Mouse (Mus musculus): ENCODE data around the gene Fam129c. TPM values are rescaled to one million over a fixed set of nuclear protein-coding genes. Genes with fewer than 3 reads are reported as not detected.

Gene Fam129c
- polyA plus RNA-seq, 1 experiment from 2014 or later: 1.5 TPM

- 40% methylated on average over 8 of the region's 8 CpGs for WGBS
- peaks cover 32% of the 10 kb centered on the region for H3K27me3 ChIP-seq (ENCODE audit: control insufficient read depth, insufficient read depth, low read length)
Measured at GRCm38 (mm10) chr8:71637149-71638095, 40.0 kb downstream of the Fam129c start.

GRCm38 (mm10) chr8:71638321-71638720 is 40.9 kb downstream of the Fam129c start:
- H3K27me3 ChIP-seq (ENCODE audit: control insufficient read depth, insufficient read depth, low read length): peaks cover 26% of the 10 kb centered on the region
- H3K9ac ChIP-seq (ENCODE audit: low read length): no peak overlapping the region
- peaks cover 0 to 4% of the 10 kb centered on the region in 2 experiments; a peak in 1 of 4 replicates for H3K4me1 ChIP-seq (ENCODE audit: control insufficient read depth in 2 of 2, insufficient read depth in 2 of 2, low read length in 2 of 2)
- no peak overlapping the region for H3K4me2 ChIP-seq (ENCODE audit: low read length)
- no peak overlapping the region for H3K4me3 ChIP-seq (ENCODE audit: control insufficient read depth in 1 of 2, insufficient read depth in 1 of 2, low read depth in 1 of 2, low read length in 2 of 2)
- H3K9me3 ChIP-seq (ENCODE audit: control insufficient read depth, low read length): no peaks in the 10 kb centered on the region
- no peaks in the 10 kb centered on the region for H3K36me3 ChIP-seq (ENCODE audit: control insufficient read depth, insufficient read depth, low read length)
- H3K27ac ChIP-seq (replicated peaks in 1 of 2; ENCODE audit: control insufficient read depth in 1 of 2, insufficient read depth in 1 of 2, low read depth in 2 of 2, low read length in 2 of 2): no peak overlapping the region
- ATAC-seq (ENCODE audit: insufficient number of reproducible peaks, insufficient read depth, low FRiP score, low read depth): no peak
- 68% methylated on average over 6 of the region's 6 CpGs for WGBS

More at GRCm38 (mm10) chr8:71637149-71638095, 40.0 kb downstream of the Fam129c start:
- H3K9ac ChIP-seq (ENCODE audit: low read length): no peak overlapping the region
- H3K4me1 ChIP-seq (ENCODE audit: control insufficient read depth in 2 of 2, insufficient read depth in 2 of 2, low read length in 2 of 2): peaks cover 0 to 4% of the 10 kb centered on the region in 2 experiments; a peak in 1 of 4 replicates
- H3K9me3 ChIP-seq (ENCODE audit: control insufficient read depth, low read length): peaks cover 8% of the 10 kb centered on the region
- H3K36me3 ChIP-seq (ENCODE audit: control insufficient read depth, insufficient read depth, low read length): no peaks in the 10 kb centered on the region
- no peak overlapping the region for H3K4me3 ChIP-seq (ENCODE audit: control insufficient read depth in 1 of 2, insufficient read depth in 1 of 2, low read depth in 1 of 2, low read length in 2 of 2)
- H3K4me2 ChIP-seq (ENCODE audit: low read length): no peak overlapping the region
- ATAC-seq (ENCODE audit: insufficient number of reproducible peaks, insufficient read depth, low FRiP score, low read depth): no peak
- no peak overlapping the region for H3K27ac ChIP-seq (replicated peaks in 1 of 2; ENCODE audit: control insufficient read depth in 1 of 2, insufficient read depth in 1 of 2, low read depth in 2 of 2, low read length in 2 of 2)

- Histone ChIP-seq H3K9ac (ENCODE audit: low read length) (no peak overlapping the region), H3K36me3 (ENCODE audit: control insufficient read depth, insufficient read depth, low read length) (no peaks in the 10 kb centered on the region), H3K4me2 (ENCODE audit: low read length) (no peak overlapping the region), H3K4me3 (ENCODE audit: control insufficient read depth in 1 of 2, insufficient read depth in 1 of 2, low read depth in 1 of 2, low read length in 2 of 2) (no peak overlapping the region), H3K9me3 (ENCODE audit: control insufficient read depth, low read length) (no peaks in the 10 kb centered on the region), H3K4me1 (ENCODE audit: control insufficient read depth in 2 of 2, insufficient read depth in 2 of 2, low read length in 2 of 2) (peaks cover 0 to 2% of the 10 kb centered on the region in 2 experiments; a peak in 1 of 4 replicates), H3K27ac (replicated peaks in 1 of 2; ENCODE audit: control insufficient read depth in 1 of 2, insufficient read depth in 1 of 2, low read depth in 2 of 2, low read length in 2 of 2) (no peak overlapping the region), H3K27me3 (ENCODE audit: control insufficient read depth, insufficient read depth, low read length) (peaks cover 17% of the 10 kb centered on the region)
- 68% methylated on average over 4 of the region's 4 CpGs for WGBS
- no peak for ATAC-seq (ENCODE audit: insufficient number of reproducible peaks, insufficient read depth, low FRiP score, low read depth)
Measured at GRCm38 (mm10) chr8:71639318-71639717, 41.9 kb downstream of the Fam129c start.

- H3K9me3 ChIP-seq (ENCODE audit: control insufficient read depth, low read length): no peaks in the 10 kb centered on the region
- WGBS: 74% methylated on average over 9 of the region's 9 CpGs
- no peak overlapping the region for H3K27ac ChIP-seq (replicated peaks in 1 of 2; ENCODE audit: control insufficient read depth in 1 of 2, insufficient read depth in 1 of 2, low read depth in 2 of 2, low read length in 2 of 2)
- no peaks in the 10 kb centered on the region for H3K36me3 ChIP-seq (ENCODE audit: control insufficient read depth, insufficient read depth, low read length)
- H3K4me3 ChIP-seq (ENCODE audit: control insufficient read depth in 1 of 2, insufficient read depth in 1 of 2, low read depth in 1 of 2, low read length in 2 of 2): no peak overlapping the region
- 0 out of 2 replicates have a peak, but pooled peaks cover 4% of the 10 kb centered on the region for H3K27me3 ChIP-seq (ENCODE audit: control insufficient read depth, insufficient read depth, low read length)
- H3K4me2 ChIP-seq (ENCODE audit: low read length): no peak overlapping the region
- no peaks in the 10 kb centered on the region for H3K4me1 ChIP-seq (ENCODE audit: control insufficient read depth in 2 of 2, insufficient read depth in 2 of 2, low read length in 2 of 2)
- no peak overlapping the region for H3K9ac ChIP-seq (ENCODE audit: low read length)
- no peak for ATAC-seq (ENCODE audit: insufficient number of reproducible peaks, insufficient read depth, low FRiP score, low read depth)
Measured at GRCm38 (mm10) chr8:71645510-71645909, 48.1 kb downstream of the Fam129c start.

- Histone ChIP-seq H3K4me2 (ENCODE audit: low read length) (peak overlapping the region; percentile 18; the same call in 1 of the 2 replicates), H3K4me1 (ENCODE audit: control insufficient read depth in 2 of 2, insufficient read depth in 2 of 2, low read length in 2 of 2) (peaks cover 2 to 3% of the 10 kb centered on the region in 2 experiments; a peak in 2 of 4 replicates), H3K27me3 (ENCODE audit: control insufficient read depth, insufficient read depth, low read length) (peaks cover 76% of the 10 kb centered on the region), H3K27ac (replicated peaks in 1 of 2; ENCODE audit: control insufficient read depth in 1 of 2, insufficient read depth in 1 of 2, low read depth in 2 of 2, low read length in 2 of 2) (no peak overlapping the region), H3K4me3 (ENCODE audit: control insufficient read depth in 1 of 2, insufficient read depth in 1 of 2, low read depth in 1 of 2, low read length in 2 of 2) (no peak overlapping the region), H3K9me3 (ENCODE audit: control insufficient read depth, low read length) (no peaks in the 10 kb centered on the region), H3K36me3 (ENCODE audit: control insufficient read depth, insufficient read depth, low read length) (no peaks in the 10 kb centered on the region), H3K9ac (ENCODE audit: low read length) (no peak overlapping the region)
- no peak for ATAC-seq (ENCODE audit: insufficient number of reproducible peaks, insufficient read depth, low FRiP score, low read depth)
- 1% methylated on average over 24 of the region's 24 CpGs for WGBS
Measured at GRCm38 (mm10) chr8:71654600-71654999, 57.2 kb downstream of the Fam129c start.

Small RNA genes within 50 kb of the gene (microRNA-seq; reads per million reads assigned to microRNA genes)
- gene Mir6769b: not detected

Other genes starting within 250 kb of the Fam129c start
- 87.1 and 95.4 TPM in 2 replicates for gene Use1, start 230.8 kb upstream of the Fam129c start, polyA plus RNA-seq (2014; fragmentation: Nextera tagmentation; extraction: Ambion mirVana)
- 3.6 TPM in 2 replicates for gene Ocel1, start 226.3 kb upstream of the Fam129c start, polyA plus RNA-seq (2014; fragmentation: Nextera tagmentation; extraction: Ambion mirVana)
- 57.1 and 62.4 TPM in 2 replicates for gene Nr2f6, start 215.7 kb upstream of the Fam129c start, polyA plus RNA-seq (2014; fragmentation: Nextera tagmentation; extraction: Ambion mirVana)
- 10.8 TPM in 2 replicates for gene Ushbp1, start 201.8 kb upstream of the Fam129c start, polyA plus RNA-seq (2014; fragmentation: Nextera tagmentation; extraction: Ambion mirVana)
- gene Babam1, start 200.8 kb upstream of the Fam129c start, polyA plus RNA-seq (2014; fragmentation: Nextera tagmentation; extraction: Ambion mirVana): 84.5 and 86.1 TPM in 2 replicates
- gene Ankle1, start 191.6 kb upstream of the Fam129c start, polyA plus RNA-seq (2014; fragmentation: Nextera tagmentation; extraction: Ambion mirVana): 16.7 and 20.7 TPM in 2 replicates
- 20.8 and 29.2 TPM in 2 replicates for gene Abhd8, start 134.0 kb upstream of the Fam129c start, polyA plus RNA-seq (2014; fragmentation: Nextera tagmentation; extraction: Ambion mirVana)
- 191 and 193 TPM in 2 replicates for gene Mrpl34, start 132.7 kb upstream of the Fam129c start, polyA plus RNA-seq (2014; fragmentation: Nextera tagmentation; extraction: Ambion mirVana)
- gene Dda1, start 128.4 kb upstream of the Fam129c start, polyA plus RNA-seq (2014; fragmentation: Nextera tagmentation; extraction: Ambion mirVana): 76.7 and 79.1 TPM in 2 replicates
- 1.5 and 1.8 TPM in 2 replicates for gene Ano8, start 111.7 kb upstream of the Fam129c start, polyA plus RNA-seq (2014; fragmentation: Nextera tagmentation; extraction: Ambion mirVana)
- gene Gtpbp3, start 109.5 kb upstream of the Fam129c start, polyA plus RNA-seq (2014; fragmentation: Nextera tagmentation; extraction: Ambion mirVana): 3.3 and 4.4 TPM in 2 replicates
- 109 and 121 TPM in 2 replicates for gene Plvap, start 85.9 kb upstream of the Fam129c start, polyA plus RNA-seq (2014; fragmentation: Nextera tagmentation; extraction: Ambion mirVana)
- gene Ccdc194, start 71.9 kb upstream of the Fam129c start, polyA plus RNA-seq (2014; fragmentation: Nextera tagmentation; extraction: Ambion mirVana): 0.35 and 0.89 TPM in 2 replicates
- 10.8 and 19.0 TPM in 2 replicates for gene Bst2, start 60.2 kb upstream of the Fam129c start, polyA plus RNA-seq (2014; fragmentation: Nextera tagmentation; extraction: Ambion mirVana)
- gene Mvb12a, start 54.7 kb upstream of the Fam129c start, polyA plus RNA-seq (2014; fragmentation: Nextera tagmentation; extraction: Ambion mirVana): 62.2 and 64.0 TPM in 2 replicates
- gene Tmem221, start 38.8 kb upstream of the Fam129c start, polyA plus RNA-seq (2014; fragmentation: Nextera tagmentation; extraction: Ambion mirVana): 0.53 TPM in 1 of 2 replicates, not detected in the other
- gene Nxnl1, start 31.0 kb upstream of the Fam129c start, polyA plus RNA-seq (2014; fragmentation: Nextera tagmentation; extraction: Ambion mirVana): not detected in 2 replicates
- gene Slc27a1, start 28.8 kb upstream of the Fam129c start, polyA plus RNA-seq (2014; fragmentation: Nextera tagmentation; extraction: Ambion mirVana): 14.6 and 15.3 TPM in 2 replicates
- gene Pgls, start 5.5 kb upstream of the Fam129c start, polyA plus RNA-seq (2014; fragmentation: Nextera tagmentation; extraction: Ambion mirVana): 199 and 201 TPM in 2 replicates
- gene Colgalt1, start 13.3 kb downstream of the Fam129c start, polyA plus RNA-seq (2014; fragmentation: Nextera tagmentation; extraction: Ambion mirVana): 58.1 and 61.6 TPM in 2 replicates
- gene Unc13a, start 74.1 kb downstream of the Fam129c start, polyA plus RNA-seq (2014; fragmentation: Nextera tagmentation; extraction: Ambion mirVana): 0.38 and 0.89 TPM in 2 replicates
- 5.9 and 6.3 TPM in 2 replicates for gene Jak3, start 78.6 kb downstream of the Fam129c start, polyA plus RNA-seq (2014; fragmentation: Nextera tagmentation; extraction: Ambion mirVana)
- 2.4 and 2.7 TPM in 2 replicates for gene Insl3, start 91.6 kb downstream of the Fam129c start, polyA plus RNA-seq (2014; fragmentation: Nextera tagmentation; extraction: Ambion mirVana)
- gene B3gnt3, start 104.1 kb downstream of the Fam129c start, polyA plus RNA-seq (2014; fragmentation: Nextera tagmentation; extraction: Ambion mirVana): 3.0 and 3.1 TPM in 2 replicates
- gene Fcho1, start 128.1 kb downstream of the Fam129c start, polyA plus RNA-seq (2014; fragmentation: Nextera tagmentation; extraction: Ambion mirVana): 0.61 and 1.4 TPM in 2 replicates